Mouse (Mus musculus): Measurements from ENCODE around the gene Pnpt1. TPM values are rescaled to one million over a fixed set of nuclear protein-coding genes. Genes with fewer than 3 reads are reported as not detected.

The Pnpt1 gene
- total RNA-seq, 4 experiments from 2014 or later, result 17.2 to 22.6 (median 20.9) TPM

Other genes with a start within 250 kb of the Pnpt1 start
- 10 to 100 TPM; 49.1 to 62.8 (median 53.2) TPM for gene Ppp4r3b, start 42.1 kb downstream of the Pnpt1 start, total RNA-seq (2022)
- gene Cfap36, start 116.7 kb downstream of the Pnpt1 start, total RNA-seq (2022), result 100 to 1,000 TPM; 119 to 125 (median 120) TPM
- gene Ccdc88a, start 242.9 kb downstream of the Pnpt1 start, total RNA-seq (2022), result 10 to 100 TPM; 52.4 to 62.0 (median 60.7) TPM